Mouse (Mus musculus): ENCODE data around the gene Abat.

DNA sequence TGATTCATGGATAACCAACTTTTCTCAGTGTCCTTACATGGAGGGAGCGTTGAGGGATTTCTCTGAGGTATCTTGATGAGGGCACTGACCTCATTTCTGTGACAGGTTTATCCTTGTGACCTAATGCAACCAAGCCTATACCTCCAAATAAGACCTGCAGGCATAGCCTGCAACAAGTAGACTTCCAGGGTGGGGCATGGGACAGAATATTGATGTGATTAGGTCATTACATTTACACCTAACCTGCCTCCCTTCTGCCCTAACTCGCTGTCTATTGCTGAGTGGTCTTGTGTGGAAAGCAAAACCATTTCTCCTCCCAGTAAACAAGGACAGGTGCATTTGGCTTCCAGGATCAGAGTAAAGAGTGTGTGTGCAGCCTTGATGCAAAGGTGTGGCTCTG, 52.3 kb downstream of the Abat start:
- TF ChIP-seq USF1 (IDR thresholded peaks at IDR 0.05; ENCODE audit: low read depth) (no peak), MYOD1 (IDR thresholded peaks at IDR 0.05; ENCODE audit: control insufficient read depth, insufficient read length, low read depth) (no peak)

Measured in C2C12 (cell line).